Mouse (Mus musculus): ENCODE data around the gene Rab35. TPM values are rescaled to one million over a fixed set of nuclear protein-coding genes. Genes with fewer than 3 reads are reported as not detected.

Gene Rab35
- 10 to 100 TPM; 61.0 to 63.9 TPM for total RNA-seq (2023)

DNA sequence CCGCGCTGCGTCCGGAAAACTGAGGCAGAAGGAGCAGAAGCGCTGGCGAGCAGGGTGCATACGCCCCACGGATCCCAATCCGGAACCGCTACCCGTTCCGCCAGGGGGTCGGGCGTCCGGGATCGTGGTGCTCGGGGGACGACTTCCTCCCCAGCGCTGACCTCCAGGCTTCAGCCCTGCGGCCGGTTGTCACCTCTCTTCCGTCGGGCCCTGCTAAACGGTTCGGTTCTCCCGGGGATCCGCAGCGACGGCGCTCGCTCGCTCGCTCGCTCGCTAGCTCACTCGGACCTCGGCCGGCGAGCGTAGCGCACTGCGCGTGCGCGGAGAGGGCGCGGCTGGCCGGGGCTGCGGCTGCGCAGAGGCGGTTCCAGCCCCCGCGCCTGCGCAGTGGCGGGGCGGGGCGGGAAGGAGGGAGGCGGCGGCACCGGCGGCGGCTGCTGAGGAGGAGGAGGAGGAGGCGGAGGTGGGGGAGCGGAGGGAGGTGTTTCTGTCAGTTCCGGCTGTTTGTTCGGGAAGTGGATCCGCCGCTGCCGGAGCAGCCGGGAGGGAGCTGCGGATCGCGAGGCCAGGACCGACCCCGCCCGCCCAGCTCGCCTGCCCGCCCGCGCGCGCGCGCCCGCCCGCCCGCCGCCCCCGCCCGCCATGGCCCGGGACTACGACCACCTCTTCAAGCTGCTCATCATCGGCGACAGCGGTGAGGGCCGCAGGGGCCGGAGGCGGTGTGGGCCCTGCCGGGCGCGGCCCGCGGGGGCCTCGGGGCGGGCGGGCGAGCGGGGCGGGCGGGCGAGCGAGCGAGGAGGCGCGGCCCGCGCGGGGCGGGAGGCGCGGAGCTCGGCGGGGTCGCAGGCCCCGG is at the start of gene Rab35:
Rab35 (plus strand) TSS at position 404 of the 853 bp plus-strand sequence.

Other genes starting within 250 kb of the Rab35 start
- under 1 TPM; 0.13 to 0.48 TPM for gene Msi1, start 202.3 kb upstream of the Rab35 start, total RNA-seq (2023)
- gene Pla2g1b, start 165.6 kb upstream of the Rab35 start, total RNA-seq (2023): not detected
- gene Sirt4, start 147.2 kb upstream of the Rab35 start, total RNA-seq (2023): 1 to 10 TPM; 3.4 to 8.9 TPM
- 100 to 1,000 TPM; 344 to 399 TPM for gene Pxn, start 125.2 kb upstream of the Rab35 start, total RNA-seq (2023)
- 100 to 1,000 TPM; 780 to 840 TPM for gene Rplp0, start 72.4 kb upstream of the Rab35 start, total RNA-seq (2023)
- gene Gcn1l1, start 66.7 kb upstream of the Rab35 start, total RNA-seq (2023): 10 to 100 TPM; 29.7 to 34.9 TPM
- 1 to 10 TPM in 1 of 2 experiments, under 1 TPM in 1; 0.82 to 1.6 TPM for gene Bicdl1, start 99.7 kb downstream of the Rab35 start, total RNA-seq (2023)
- 10 to 100 TPM; 67.3 to 68.7 TPM for gene Cit, start 213.4 kb downstream of the Rab35 start, total RNA-seq (2023)

Measured in neutrophil, adult 83 days (primary cell).